Mouse (Mus musculus): ENCODE results near the gene Gpatch3. TPM values are rescaled to one million over a fixed set of nuclear protein-coding genes. Genes with fewer than 3 reads are reported as not detected.
A peak's percentile ranks its signal among the peaks of the same experiment; 100 is the strongest.

The Gpatch3 gene
- polyA plus RNA-seq, 1 experiment from 2014 or later: 7.1 TPM

DNA sequence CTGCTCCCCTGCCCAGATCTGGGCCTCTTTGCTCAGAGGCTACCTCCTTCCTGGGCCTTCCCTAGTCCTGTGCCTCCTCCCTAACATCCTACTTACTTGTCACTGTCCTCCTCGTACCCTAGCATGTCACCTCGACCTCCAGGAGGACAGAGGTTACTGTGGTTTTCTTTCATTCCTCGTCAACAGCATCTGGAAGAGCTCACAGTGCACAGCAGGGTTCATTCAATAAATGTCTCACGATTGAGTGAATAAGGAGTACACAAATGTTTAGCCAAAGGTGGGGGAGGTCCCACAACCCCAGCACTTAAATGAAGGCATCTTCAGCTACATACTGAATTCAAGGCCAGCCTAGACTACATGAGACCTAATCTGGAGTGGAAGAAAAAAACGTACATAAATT lies 51.7 kb downstream of the Gpatch3 start:
- Histone ChIP-seq H3K27ac (ENCODE audit: low read depth, low read length) (peak overlapping the region; percentile 41; the same call in 1 of the 2 replicates), H3K4me1 (replicated peaks; ENCODE audit: control insufficient read depth, insufficient read depth, low read length) (no peaks in the 10 kb centered on the region), H3K27me3 (replicated peaks; ENCODE audit: control insufficient read depth, insufficient read depth, low read length) (no peaks in the 10 kb centered on the region), H3K36me3 (ENCODE audit: control insufficient read depth, insufficient read depth) (peaks cover 21% of the 10 kb centered on the region; the same call in 1 of the 2 replicates), H3K9ac (ENCODE audit: low read depth, low read length) (no peak overlapping the region), H3K4me3 (ENCODE audit: low read depth, low read length) (no peak overlapping the region), H3K9me3 (ENCODE audit: control insufficient read depth) (no peaks in the 10 kb centered on the region), H3K4me2 (replicated peaks; ENCODE audit: low read depth) (no peak overlapping the region)
- ATAC-seq: no peak
- WGBS: 72% methylated on average over 5 of the region's 5 CpGs
- no peak for TF ChIP-seq CTCF (IDR thresholded peaks at IDR 0.05; ENCODE audit: low read depth)

DNA sequence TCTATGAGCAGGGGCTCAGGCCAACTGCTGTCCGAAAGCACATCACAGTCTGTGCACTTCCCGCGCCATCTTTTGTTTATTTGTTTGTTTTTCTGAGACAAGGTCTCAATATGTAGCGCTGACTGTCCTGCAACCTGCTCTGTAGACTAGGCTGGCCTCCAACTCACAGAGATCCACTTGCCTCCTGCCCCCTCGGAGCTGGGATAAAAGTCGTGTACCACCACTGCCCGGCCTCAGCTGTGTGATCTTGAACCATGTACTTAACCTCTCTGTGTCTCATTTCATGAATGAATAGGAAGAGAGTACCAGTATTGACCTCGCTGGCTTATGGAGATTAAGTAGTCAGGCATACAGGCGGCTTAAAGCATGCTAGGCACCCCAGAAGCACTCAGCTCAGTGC lies 52.1 kb downstream of the Gpatch3 start:
- peaks cover 21% of the 10 kb centered on the region; the same call in 1 of the 2 replicates for H3K36me3 ChIP-seq (ENCODE audit: control insufficient read depth, insufficient read depth)
- no peaks in the 10 kb centered on the region for H3K9me3 ChIP-seq (ENCODE audit: control insufficient read depth)
- no peaks in the 10 kb centered on the region for H3K27me3 ChIP-seq (replicated peaks; ENCODE audit: control insufficient read depth, insufficient read depth, low read length)
- H3K4me1 ChIP-seq (replicated peaks; ENCODE audit: control insufficient read depth, insufficient read depth, low read length): no peaks in the 10 kb centered on the region
- WGBS: 90% methylated on average over 9 of the region's 9 CpGs
- ATAC-seq: no peak
- no peak overlapping the region for H3K4me3 ChIP-seq (ENCODE audit: low read depth, low read length)
- TF ChIP-seq CTCF (IDR thresholded peaks at IDR 0.05; ENCODE audit: low read depth): no peak
- no peak overlapping the region for H3K4me2 ChIP-seq (replicated peaks; ENCODE audit: low read depth)
- no peak overlapping the region for H3K9ac ChIP-seq (ENCODE audit: low read depth, low read length)
- no peak overlapping the region for H3K27ac ChIP-seq (ENCODE audit: low read depth, low read length)

DNA sequence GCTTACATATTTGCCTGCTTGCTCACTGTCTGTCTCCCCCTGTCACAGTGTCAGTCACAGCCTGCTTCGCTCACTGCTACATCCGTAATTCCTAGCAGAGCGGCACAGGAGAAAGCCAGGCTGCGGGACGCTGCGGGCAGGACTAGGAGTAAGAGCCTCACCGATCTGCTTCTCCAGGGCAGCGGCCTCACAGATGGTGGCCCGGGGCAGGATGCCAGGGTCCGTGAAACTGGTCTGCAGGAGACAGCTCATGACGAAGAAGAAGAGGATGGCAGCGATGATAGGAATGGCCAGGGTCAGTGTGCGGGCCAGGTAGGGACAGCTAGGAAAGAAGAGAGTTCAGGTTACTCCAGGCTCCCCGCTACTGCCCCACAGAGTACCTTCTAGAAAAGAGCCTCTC lies 52.5 kb downstream of the Gpatch3 start:
- H3K4me3 ChIP-seq (ENCODE audit: low read depth, low read length): no peak overlapping the region
- H3K27me3 ChIP-seq (replicated peaks; ENCODE audit: control insufficient read depth, insufficient read depth, low read length): no peaks in the 10 kb centered on the region
- no peaks in the 10 kb centered on the region for H3K9me3 ChIP-seq (ENCODE audit: control insufficient read depth)
- no peak for TF ChIP-seq CTCF (IDR thresholded peaks at IDR 0.05; ENCODE audit: low read depth)
- no peak overlapping the region for H3K27ac ChIP-seq (ENCODE audit: low read depth, low read length)
- H3K4me1 ChIP-seq (replicated peaks; ENCODE audit: control insufficient read depth, insufficient read depth, low read length): no peaks in the 10 kb centered on the region
- no peak overlapping the region for H3K4me2 ChIP-seq (replicated peaks; ENCODE audit: low read depth)
- ATAC-seq: no peak
- no peak overlapping the region for H3K9ac ChIP-seq (ENCODE audit: low read depth, low read length)
- H3K36me3 ChIP-seq (ENCODE audit: control insufficient read depth, insufficient read depth): peaks cover 21% of the 10 kb centered on the region; the same call in 1 of the 2 replicates
- 94% methylated on average over 14 of the region's 14 CpGs for WGBS

DNA sequence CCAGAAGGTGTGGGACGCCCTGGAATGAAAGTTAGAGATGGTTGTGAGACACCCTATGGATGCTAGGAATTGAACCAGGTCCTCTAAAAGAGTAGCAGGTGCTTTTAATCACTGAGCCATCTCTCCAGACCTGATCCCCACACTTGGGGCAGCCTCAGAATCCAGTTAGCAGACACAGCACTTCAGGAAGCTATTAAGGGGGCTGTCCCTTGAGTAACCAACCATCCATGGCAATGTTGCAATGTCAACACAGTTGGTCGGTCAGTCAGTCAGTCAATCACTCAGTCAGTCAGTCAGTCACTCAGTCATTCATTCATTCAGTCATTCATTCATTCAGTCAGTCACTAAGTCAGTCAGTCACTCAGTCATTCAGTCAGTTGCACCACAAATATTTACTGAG lies 54.0 kb downstream of the Gpatch3 start:
- Histone ChIP-seq H3K36me3 (ENCODE audit: control insufficient read depth, insufficient read depth) (peaks cover 18% of the 10 kb centered on the region; the same call in 1 of the 2 replicates), H3K27me3 (replicated peaks; ENCODE audit: control insufficient read depth, insufficient read depth, low read length) (no peaks in the 10 kb centered on the region), H3K9me3 (ENCODE audit: control insufficient read depth) (no peaks in the 10 kb centered on the region), H3K4me3 (ENCODE audit: low read depth, low read length) (no peak overlapping the region), H3K9ac (ENCODE audit: low read depth, low read length) (no peak overlapping the region), H3K27ac (ENCODE audit: low read depth, low read length) (no peak overlapping the region), H3K4me2 (replicated peaks; ENCODE audit: low read depth) (no peak overlapping the region), H3K4me1 (replicated peaks; ENCODE audit: control insufficient read depth, insufficient read depth, low read length) (no peaks in the 10 kb centered on the region)
- TF ChIP-seq CTCF (IDR thresholded peaks at IDR 0.05; ENCODE audit: low read depth): no peak
- 80% methylated on average over 2 of the region's 2 CpGs for WGBS
- ATAC-seq: no peak

DNA sequence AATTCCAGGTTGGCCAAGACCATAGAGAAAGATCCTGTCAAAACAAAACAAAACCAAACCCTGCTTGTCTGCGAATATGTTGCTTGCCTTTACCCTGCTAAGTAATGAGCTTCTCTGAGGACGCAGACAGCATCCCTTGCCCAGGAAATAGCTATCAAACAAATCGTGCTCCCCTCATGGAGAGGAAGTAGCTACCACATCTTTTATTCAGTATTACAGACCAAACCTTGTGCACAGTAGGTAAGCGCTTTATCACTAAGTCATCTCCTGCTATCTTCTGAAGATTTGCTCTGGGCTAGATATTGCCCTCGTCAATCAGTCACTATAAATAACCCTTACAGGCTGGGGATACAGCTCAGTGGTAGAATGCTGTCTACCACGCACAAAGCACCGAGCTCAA lies 54.6 kb downstream of the Gpatch3 start:
- H3K4me3 ChIP-seq (ENCODE audit: low read depth, low read length): no peak overlapping the region
- H3K9ac ChIP-seq (ENCODE audit: low read depth, low read length): no peak overlapping the region
- no peaks in the 10 kb centered on the region for H3K4me1 ChIP-seq (replicated peaks; ENCODE audit: control insufficient read depth, insufficient read depth, low read length)
- no peak for TF ChIP-seq CTCF (IDR thresholded peaks at IDR 0.05; ENCODE audit: low read depth)
- 75% methylated on average over 7 of the region's 7 CpGs for WGBS
- no peak overlapping the region for H3K27ac ChIP-seq (ENCODE audit: low read depth, low read length)
- peaks cover 18% of the 10 kb centered on the region; the same call in 1 of the 2 replicates for H3K36me3 ChIP-seq (ENCODE audit: control insufficient read depth, insufficient read depth)
- ATAC-seq: no peak
- no peak overlapping the region for H3K4me2 ChIP-seq (replicated peaks; ENCODE audit: low read depth)
- H3K27me3 ChIP-seq (replicated peaks; ENCODE audit: control insufficient read depth, insufficient read depth, low read length): no peaks in the 10 kb centered on the region
- no peaks in the 10 kb centered on the region for H3K9me3 ChIP-seq (ENCODE audit: control insufficient read depth)

DNA sequence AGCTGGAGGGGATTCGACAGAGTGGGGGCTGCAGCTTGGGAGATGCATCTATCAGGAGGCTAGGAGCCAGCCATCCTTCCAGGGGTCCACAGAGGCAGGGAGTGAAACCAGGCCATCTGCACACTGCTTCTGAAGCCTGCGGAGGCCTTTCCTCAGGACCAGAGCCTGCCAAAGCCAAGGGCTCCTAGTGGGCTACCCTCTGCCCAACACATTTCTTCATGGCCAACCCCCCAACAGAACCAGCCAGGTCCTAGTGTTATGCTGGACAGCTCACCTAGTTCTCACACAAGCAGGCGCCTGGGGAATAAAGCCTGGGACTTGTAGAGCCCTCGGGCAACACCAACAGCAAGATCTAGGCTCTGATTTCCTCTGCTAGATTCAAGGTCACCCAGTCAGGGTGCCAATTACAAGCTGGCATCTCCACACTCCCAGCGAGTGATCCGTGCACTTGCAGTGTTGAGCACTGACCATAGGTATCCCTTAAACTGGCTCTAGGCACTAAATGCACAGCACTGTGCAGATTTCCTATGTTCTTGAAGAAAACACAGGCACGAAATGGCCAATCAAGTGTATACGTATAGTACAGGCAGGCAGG lies 55.9 kb downstream of the Gpatch3 start:
- H3K9me3 ChIP-seq (ENCODE audit: control insufficient read depth): no peaks in the 10 kb centered on the region
- H3K4me3 ChIP-seq (ENCODE audit: low read depth, low read length): no peak overlapping the region
- peaks cover 15% of the 10 kb centered on the region; the same call in 1 of the 2 replicates for H3K36me3 ChIP-seq (ENCODE audit: control insufficient read depth, insufficient read depth)
- peak overlapping the region; percentile 93; the same call in 1 of the 2 replicates for H3K4me2 ChIP-seq (replicated peaks; ENCODE audit: low read depth)
- TF ChIP-seq CTCF (IDR thresholded peaks at IDR 0.05; ENCODE audit: low read depth): no peak
- H3K9ac ChIP-seq (ENCODE audit: low read depth, low read length): no peak overlapping the region
- H3K4me1 ChIP-seq (replicated peaks; ENCODE audit: control insufficient read depth, insufficient read depth, low read length): no peaks in the 10 kb centered on the region
- H3K27me3 ChIP-seq (replicated peaks; ENCODE audit: control insufficient read depth, insufficient read depth, low read length): no peaks in the 10 kb centered on the region
- H3K27ac ChIP-seq (ENCODE audit: low read depth, low read length): no peak overlapping the region
- ATAC-seq: no peak
- WGBS: 92% methylated on average over 8 of the region's 8 CpGs
